Mouse (Mus musculus): ENCODE data around the gene Uso1.
A peak's percentile ranks its signal among the peaks of the same experiment; 100 is the strongest.
"Not testable (repeated sequence)": the region's sequence is repeated elsewhere in the genome, so short reads cannot be mapped to it uniquely, and the experiment has no call there.

The Uso1 gene

DNA sequence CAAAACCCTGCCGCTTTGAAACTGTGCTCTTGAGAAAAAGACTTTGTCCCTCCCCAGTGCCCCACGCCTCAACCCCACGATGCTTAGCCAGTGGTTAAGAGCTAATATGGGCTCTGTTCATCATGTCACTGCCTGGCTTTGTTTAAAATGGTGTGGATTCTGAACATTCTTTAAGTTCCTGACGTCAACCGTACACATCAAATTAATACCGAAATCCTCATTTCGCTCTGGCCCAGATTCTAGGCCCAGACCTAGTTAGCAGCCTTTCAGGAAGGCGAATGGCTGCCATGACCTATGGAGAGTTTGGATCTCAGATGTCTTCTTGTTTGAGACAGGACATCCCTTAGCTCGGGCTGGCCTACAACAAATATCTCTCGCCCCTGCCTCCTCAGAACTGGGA, 10.0 kb upstream of the Uso1 start:
- DNase-seq (ENCODE audit: low read depth, low spot score): no peak

DNA sequence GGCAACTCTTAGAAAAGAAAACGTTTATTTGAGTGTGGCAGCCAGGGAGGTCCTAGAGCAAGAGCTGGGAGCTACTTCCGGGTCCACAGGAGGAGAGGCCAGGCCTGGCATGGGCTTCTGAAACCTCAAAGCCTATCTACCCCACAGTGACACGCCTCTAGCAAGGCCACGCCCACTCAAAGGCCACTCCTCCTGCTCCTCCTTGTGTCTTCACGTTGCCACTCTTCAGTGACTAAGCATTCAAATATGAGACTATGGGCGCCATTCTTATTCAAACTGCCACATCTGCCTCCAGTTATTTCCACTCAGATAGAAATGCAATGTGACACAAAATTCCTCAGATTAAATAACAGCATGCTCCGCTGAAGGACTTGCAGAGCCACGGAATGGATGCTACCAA, 9.2 kb upstream of the Uso1 start:
- peak; percentile 96 for DNase-seq (ENCODE audit: low read depth, low spot score)

GRCm38 (mm10) chr5:92129321-92129768, 8.4 kb upstream of the Uso1 start:
- DNase-seq (ENCODE audit: low read depth, low spot score): no peak

- no peak for DNase-seq (ENCODE audit: low read depth, low spot score)
Measured at GRCm38 (mm10) chr5:92130040-92130682, 7.6 kb upstream of the Uso1 start.

DNA sequence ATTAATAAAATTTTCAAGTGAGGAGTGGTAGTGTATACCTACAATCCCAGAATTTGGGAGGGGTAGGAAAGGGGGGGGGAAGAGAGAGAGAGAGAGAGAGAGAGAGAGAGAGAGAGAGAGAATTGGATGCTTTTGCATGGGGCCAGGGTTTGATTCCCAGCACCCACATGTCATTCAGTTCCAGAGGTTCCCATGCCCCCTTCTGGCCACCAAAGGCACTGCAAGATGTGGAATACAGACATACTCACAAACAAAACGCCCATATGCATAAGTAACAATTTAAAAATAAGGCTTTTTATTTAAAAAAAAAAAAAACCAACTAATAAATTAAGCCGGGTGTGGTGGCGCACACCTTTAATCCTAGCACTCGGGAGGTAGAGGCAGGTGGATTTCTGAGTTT, 5.6 kb upstream of the Uso1 start:
- no peak for DNase-seq (ENCODE audit: low read depth, low spot score)

- DNase-seq (ENCODE audit: low read depth, low spot score): peak; percentile 36
Measured at GRCm38 (mm10) chr5:92133006-92133405, 4.7 kb upstream of the Uso1 start.

DNA sequence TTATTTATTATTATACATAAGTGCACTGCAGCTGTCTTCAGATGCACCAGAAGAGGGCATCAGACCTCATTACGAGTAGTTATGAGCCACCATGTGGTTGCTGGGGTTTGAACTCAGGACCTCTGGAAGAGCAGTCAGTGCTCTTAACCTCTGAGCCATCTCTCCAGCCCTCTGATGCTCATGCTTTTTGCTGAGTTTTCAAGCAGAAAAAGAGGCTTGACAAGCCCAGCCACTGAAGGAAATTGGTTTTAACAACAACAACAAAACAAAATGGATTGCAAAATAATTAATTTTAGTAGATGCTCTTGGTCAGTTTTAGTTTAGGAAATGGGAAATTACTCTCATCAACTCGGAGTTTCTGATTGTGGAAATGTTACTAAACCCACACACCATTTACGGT, 2.8 kb upstream of the Uso1 start:
- DNase-seq (ENCODE audit: low read depth, low spot score): no peak

DNA sequence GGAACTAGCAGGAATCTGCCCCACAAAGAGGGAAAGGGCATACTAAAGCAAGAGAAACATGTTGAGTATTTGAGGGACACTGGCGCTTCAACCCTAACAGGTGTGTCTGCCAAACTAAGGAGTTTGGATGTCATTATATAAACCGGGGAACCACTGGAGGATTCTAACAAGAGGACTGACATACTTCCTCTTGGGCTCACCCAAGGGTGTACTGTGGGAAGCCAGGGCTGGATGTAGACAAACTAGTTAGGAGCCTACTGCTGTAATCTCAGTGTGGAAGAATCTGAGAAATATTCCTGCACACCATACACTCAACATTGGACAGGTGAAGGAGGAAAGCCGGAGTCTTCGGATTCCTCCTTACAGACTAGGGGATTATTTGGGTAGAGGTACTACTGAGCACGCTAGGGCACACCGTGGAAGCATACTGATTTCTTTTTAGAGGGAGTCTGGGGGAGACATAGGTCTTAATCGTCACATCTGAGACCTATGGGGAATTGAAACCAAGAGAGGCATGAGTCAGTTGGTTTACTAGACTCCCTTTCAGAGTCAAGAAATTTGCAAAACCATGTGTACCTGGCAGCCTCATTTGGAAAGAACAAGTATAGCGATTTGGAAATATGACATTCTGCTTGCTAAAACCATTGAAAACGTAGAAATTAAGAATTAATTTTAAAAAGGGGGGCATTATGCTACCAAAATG, 1.1 kb upstream of the Uso1 start:
- no peak for DNase-seq (ENCODE audit: low read depth, low spot score)

DNA sequence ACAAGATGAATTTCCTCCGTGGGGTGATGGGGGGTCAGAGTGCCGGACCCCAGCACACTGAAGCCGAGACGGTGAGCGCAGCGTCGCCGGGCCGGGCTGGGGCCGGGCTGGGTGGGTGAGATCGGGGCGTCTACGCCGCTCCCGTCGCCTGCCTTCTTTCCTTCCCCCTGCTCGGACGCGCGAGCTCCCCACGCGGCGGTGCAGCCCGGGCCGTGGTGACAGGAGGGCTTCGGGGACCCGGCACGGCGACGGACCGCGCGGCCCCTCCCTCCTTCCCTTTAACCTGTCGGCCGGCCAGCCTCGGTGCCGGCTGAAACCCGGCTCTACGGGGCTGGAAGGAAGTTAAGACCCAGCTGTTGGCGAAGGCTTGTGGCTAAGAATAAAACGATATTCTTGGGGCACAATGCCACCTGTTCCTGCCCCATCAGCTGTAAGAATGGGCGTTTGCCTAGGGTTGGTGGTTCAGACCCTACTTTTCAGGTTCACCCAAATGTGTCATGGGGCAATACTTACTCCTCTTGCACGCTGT, 419 bp downstream of the Uso1 start:
- peak; percentile 36 for DNase-seq (ENCODE audit: low read depth, low spot score)

- DNase-seq (ENCODE audit: low read depth, low spot score): no peak
Measured at GRCm38 (mm10) chr5:92139191-92139590, 1.5 kb downstream of the Uso1 start.

DNA sequence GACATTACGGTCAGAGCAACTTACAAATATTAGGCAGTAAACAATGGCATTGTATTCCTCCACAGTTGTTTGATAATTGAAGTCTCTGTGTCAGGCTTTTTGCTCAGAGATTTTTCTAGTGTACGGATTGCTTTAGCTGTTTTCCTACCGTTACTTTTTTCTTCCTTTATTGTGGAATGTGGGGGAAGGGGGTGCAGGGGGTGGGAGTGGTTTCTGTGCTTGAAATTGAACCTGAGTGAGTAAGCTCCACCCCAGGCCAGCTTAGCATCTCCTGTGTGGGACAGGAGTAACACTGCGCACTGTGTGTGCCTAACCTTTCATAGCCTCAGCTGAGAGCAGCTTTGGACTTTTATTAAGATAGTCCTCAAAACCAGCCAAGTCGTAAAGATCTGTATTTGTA, 4.0 kb downstream of the Uso1 start:
- no peak for DNase-seq (ENCODE audit: low read depth, low spot score)

DNA sequence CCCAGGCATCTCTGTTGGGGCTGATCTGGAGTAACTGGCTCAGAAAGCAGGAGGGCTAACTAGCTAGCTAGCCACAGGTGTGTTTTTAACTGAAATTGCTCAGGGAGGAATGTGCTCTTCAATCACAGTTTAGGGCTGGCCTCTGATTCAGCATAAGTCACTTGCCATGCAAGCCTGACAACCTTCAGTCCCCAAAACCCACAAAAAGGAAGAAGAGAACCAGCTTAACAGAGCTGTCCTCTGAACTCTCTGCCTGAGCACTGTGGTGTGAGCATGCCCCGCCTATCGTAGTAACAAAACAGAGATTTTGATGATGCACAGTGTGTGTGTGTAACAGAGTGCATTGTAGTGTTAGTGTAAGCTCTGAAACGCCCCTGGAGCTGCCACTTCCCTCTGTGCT, 4.7 kb downstream of the Uso1 start:
- no peak for DNase-seq (ENCODE audit: low read depth, low spot score)

DNA sequence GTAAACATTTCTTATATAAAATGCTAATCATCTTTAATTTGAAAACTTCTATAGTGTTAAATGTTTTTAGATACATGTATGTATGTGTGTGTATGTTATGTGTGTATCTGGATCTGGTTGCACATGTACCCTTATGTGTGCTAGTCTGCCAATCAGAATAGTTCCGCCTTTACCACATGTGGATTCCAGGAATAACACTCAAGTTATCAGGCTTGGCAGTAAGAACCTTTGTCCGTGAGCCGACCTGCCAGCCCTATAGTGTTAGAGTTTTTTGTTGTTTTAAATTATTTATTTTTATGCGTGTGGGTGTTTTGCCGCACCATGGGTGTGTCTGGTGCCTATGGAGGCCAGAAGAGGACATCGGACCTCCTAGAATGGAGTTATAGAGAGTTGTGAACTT, 5.9 kb downstream of the Uso1 start:
- DNase-seq (ENCODE audit: low read depth, low spot score): no peak

DNA sequence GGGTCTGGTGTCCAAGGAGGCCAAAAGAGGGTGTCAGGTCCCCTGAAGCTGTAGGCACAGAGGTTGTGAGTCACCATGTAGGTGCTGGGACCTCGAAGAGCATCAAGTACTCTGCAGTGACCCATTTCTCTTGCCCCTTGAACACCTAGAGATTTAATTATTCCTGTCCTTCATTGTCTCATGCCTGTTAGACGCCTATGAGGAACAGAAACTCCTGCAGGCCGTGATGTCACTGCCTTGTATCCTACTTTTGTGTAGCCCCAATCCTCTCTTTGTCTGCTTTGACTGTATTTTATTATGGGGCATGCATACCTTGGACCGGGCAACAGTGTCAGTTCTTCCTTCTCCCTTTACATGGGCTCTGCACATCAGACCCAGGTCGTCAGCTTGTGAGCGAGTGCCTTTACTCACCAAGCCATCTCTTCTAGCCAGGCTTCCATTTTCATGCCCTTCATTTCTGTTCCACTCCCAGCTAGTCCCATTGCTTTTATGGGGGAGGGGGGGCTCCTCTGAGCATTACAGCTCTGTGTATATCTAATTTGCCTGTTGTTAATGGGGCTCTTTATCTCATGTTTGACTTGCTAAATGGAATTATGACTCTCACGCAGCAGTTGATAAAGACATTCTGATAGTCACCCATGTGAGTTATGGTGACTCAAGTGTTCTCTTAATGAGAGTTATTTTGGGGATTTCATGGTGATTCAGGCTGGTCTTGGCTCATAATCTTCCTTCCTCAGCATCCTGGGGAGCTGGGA, 7.4 kb downstream of the Uso1 start:
- no peak for DNase-seq (ENCODE audit: low read depth, low spot score)

DNA sequence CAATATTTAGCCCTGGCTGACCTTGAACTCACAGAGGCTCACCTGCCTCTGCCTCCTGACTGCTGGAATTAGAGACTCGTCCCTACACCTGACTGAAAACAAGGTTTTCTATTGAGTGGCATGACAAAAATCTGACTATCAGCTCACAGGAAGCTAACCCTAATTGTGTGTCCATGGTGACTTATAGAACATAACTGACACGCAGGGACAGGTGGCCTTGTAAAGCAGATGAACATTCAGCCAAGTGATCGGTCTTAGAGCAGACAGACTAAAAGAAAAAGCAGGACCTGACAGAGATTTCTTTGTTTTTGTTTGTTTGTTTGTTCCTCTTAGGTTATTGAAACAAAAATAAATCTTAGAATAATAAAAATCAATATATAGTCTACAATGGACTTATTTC, 10.5 kb downstream of the Uso1 start:
- no peak for DNase-seq (ENCODE audit: low read depth, low spot score)

DNA sequence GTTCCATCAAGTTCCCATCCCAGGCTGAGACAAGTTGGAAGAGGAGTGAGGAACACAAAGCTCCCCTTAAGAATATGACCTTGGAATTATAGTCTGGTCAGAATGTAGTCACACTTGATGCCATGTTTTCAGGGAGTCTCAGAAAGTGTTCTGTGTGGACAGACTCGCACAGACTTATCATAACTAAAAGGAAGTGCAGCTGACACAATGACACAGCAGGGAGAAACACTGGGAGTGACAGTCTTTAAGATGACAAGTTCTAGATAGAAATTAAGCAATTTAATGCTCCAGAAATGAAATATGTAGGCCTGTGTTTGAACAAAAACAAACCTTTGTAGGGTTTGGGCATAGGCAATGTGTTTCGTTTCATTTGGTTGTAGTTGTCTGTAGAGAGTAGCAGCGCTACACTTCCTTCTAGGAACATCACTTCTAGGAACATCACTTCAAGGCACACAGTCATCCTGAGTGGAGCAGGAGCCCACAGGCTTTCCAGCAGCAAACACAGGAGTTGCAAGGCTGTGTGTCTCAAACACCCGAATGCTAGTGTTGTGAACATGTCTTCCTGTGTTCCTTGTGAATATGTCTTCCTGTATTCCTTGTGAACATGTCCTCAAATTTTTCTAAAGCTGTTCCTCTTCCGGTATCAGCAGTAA, 11.7 kb downstream of the Uso1 start:
- peak; percentile 58 for DNase-seq (ENCODE audit: low read depth, low spot score)

GRCm38 (mm10) chr5:92154861-92155260, 17.1 kb downstream of the Uso1 start:
- no peak for DNase-seq (ENCODE audit: low read depth, low spot score)

- no peak for DNase-seq (ENCODE audit: low read depth, low spot score)
Measured at GRCm38 (mm10) chr5:92165976-92166375, 28.2 kb downstream of the Uso1 start.

DNA sequence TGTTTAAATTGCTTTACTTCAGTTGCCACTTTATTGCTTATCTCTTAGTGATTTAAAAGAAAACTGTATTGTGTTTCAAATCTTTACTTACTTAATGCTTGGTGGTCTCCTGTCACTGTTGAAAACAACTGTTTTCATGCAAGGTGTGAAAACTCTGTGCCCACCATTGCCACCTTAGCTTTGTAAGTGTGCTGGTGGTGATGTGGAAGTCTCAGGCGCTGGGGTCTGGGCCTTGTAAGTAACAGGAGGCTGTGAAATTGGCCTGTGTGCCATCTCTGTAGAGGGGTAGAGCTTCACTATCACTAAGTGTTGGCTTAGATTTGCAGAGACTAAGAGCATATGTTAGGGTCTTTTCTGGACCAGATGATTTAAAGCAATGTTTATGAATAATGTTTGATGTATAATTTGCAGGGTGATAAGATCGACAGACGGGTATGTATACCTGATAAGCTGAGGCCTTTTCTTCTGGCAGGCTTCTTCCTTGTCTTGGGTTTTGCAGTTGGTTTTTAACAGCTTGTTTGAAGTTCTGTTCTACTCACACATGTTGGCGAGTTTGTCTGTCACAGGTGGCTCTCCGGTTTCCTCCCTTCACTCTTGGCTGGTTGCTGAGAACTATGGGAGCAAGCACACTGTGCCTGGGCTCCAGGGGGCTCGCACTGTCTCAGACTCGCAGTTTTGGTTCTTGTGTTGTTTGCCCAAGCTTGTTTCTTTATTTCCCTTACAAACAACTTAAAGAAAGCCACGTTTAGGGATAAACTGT, 45.5 kb downstream of the Uso1 start:
- DNase-seq (ENCODE audit: low read depth, low spot score): no peak

GRCm38 (mm10) chr5:92188881-92189483, 51.2 kb downstream of the Uso1 start:
- no peak for DNase-seq (ENCODE audit: low read depth, low spot score)

- DNase-seq (ENCODE audit: low read depth, low spot score): not testable (repeated sequence)
Measured at GRCm38 (mm10) chr5:92195716-92196115, 58.0 kb downstream of the Uso1 start.
